Mouse (Mus musculus): ENCODE measurements around the gene Lsg1. TPM values are rescaled to one million over a fixed set of nuclear protein-coding genes. Genes with fewer than 3 reads are reported as not detected.

The Lsg1 gene
- total RNA-seq, 4 experiments from 2014 or later: 19.8 to 30.9 (median 20.8) TPM

GRCm38 (mm10) chr16:30601046-30601832 is 13.8 kb upstream of the Lsg1 start:
- DNase-seq (ENCODE audit: low spot score in 2 of 2): peak; percentile 40 to 64

- peak; percentile 35 to 46 for DNase-seq (ENCODE audit: low spot score in 2 of 2)
Observed at GRCm38 (mm10) chr16:30600431-30601045, 13.1 kb upstream of the Lsg1 start.

GRCm38 (mm10) chr16:30599491-30600268 is 12.3 kb upstream of the Lsg1 start, which contains the start of gene Fam43a:
Fam43a (plus strand) TSS chr16:30599723.
- DNase-seq (ENCODE audit: low spot score in 2 of 2): peak; percentile 76 to 79

GRCm38 (mm10) chr16:30596959-30597681 is 9.7 kb upstream of the Lsg1 start:
- DNase-seq (ENCODE audit: low spot score in 2 of 2): peak; percentile 80 to 98

GRCm38 (mm10) chr16:30595835-30596557 is 8.6 kb upstream of the Lsg1 start:
- no peak for DNase-seq (ENCODE audit: low spot score in 2 of 2)

GRCm38 (mm10) chr16:30595356-30595755 is 8.0 kb upstream of the Lsg1 start:
- no peak for DNase-seq (ENCODE audit: low spot score in 2 of 2)

- DNase-seq (ENCODE audit: low spot score in 2 of 2): no peak
Observed at GRCm38 (mm10) chr16:30591990-30592389, 4.6 kb upstream of the Lsg1 start.

GRCm38 (mm10) chr16:30590264-30591209 is 3.1 kb upstream of the Lsg1 start:
- DNase-seq (ENCODE audit: low spot score in 2 of 2): no peak

GRCm38 (mm10) chr16:30586935-30587493 is 378 bp downstream of the Lsg1 start:
- no peak for DNase-seq (ENCODE audit: low spot score in 2 of 2)

GRCm38 (mm10) chr16:30580765-30581164 is 6.6 kb downstream of the Lsg1 start:
- DNase-seq (ENCODE audit: low spot score in 2 of 2): no peak

GRCm38 (mm10) chr16:30576392-30576791 is 11.0 kb downstream of the Lsg1 start:
- no peak for DNase-seq (ENCODE audit: low spot score in 2 of 2)

GRCm38 (mm10) chr16:30575815-30576214 is 11.6 kb downstream of the Lsg1 start:
- DNase-seq (ENCODE audit: low spot score in 2 of 2): no peak

- DNase-seq (ENCODE audit: low spot score in 2 of 2): no peak
Observed at GRCm38 (mm10) chr16:30572239-30572638, 15.2 kb downstream of the Lsg1 start.

- DNase-seq (ENCODE audit: low spot score in 2 of 2): no peak
Observed at GRCm38 (mm10) chr16:30571378-30571777, 16.0 kb downstream of the Lsg1 start.

- DNase-seq (ENCODE audit: low spot score in 2 of 2): no peak
Observed at GRCm38 (mm10) chr16:30570173-30570572, 17.2 kb downstream of the Lsg1 start.

GRCm38 (mm10) chr16:30565631-30566030 is 21.8 kb downstream of the Lsg1 start:
- DNase-seq (ENCODE audit: low spot score in 2 of 2): no peak

GRCm38 (mm10) chr16:30560601-30561000 is 26.8 kb downstream of the Lsg1 start:
- DNase-seq (ENCODE audit: low spot score in 2 of 2): no peak

- no peak for DNase-seq (ENCODE audit: low spot score in 2 of 2)
Observed at GRCm38 (mm10) chr16:30559312-30559992, 27.9 kb downstream of the Lsg1 start.

- DNase-seq (ENCODE audit: low spot score in 2 of 2): no peak
Observed at GRCm38 (mm10) chr16:30554109-30554508, 33.3 kb downstream of the Lsg1 start.
